Mouse (Mus musculus) limb, embryonic 10.5 days (tissue): ENCODE measurements around the gene Kcnma1. TPM values are rescaled to one million over a fixed set of nuclear protein-coding genes. Genes with fewer than 3 reads are reported as not detected.
A peak's percentile ranks its signal among the peaks of the same experiment; 100 is the strongest.

Source experiments
- DNase-seq: peaks from one replicate; pipeline ENCODE4 v3.0.0-alpha.2; 2017; ENCODE audit warnings: low spot score
- H3K27ac ChIP-seq: fragments of 300-500 bp; sonication (generic); 2 replicates; pipeline ENCODE4 v1.5.1; 2016; ENCODE audit warnings: mild to moderate bottlenecking
- H3K27me3 ChIP-seq: fragments of 300-500 bp; sonication (generic); 2 replicates; pipeline ENCODE4 v1.6.1; 2016; ENCODE audit warnings: low read depth, mild to moderate bottlenecking; ENCODE audit not compliant: poor library complexity, severe bottlenecking
- H3K36me3 ChIP-seq: fragments of 300-500 bp; sonication (generic); 2 replicates; pipeline ENCODE4 v1.6.1; 2016; ENCODE audit warnings: mild to moderate bottlenecking, moderate library complexity
- H3K4me1 ChIP-seq: fragments of 300-500 bp; sonication (generic); 2 replicates; pipeline ENCODE4 v1.6.1; 2016
- H3K4me3 ChIP-seq: fragments of 300-500 bp; sonication (generic); 2 replicates; pipeline ENCODE4 v1.5.1; 2016; ENCODE audit warnings: mild to moderate bottlenecking, moderate library complexity
- H3K9me3 ChIP-seq: fragments of 300-500 bp; sonication (generic); replicated peaks from 2 replicates; pipeline ENCODE4 v1.6.1; 2016; ENCODE audit warnings: mild to moderate bottlenecking
- WGBS: fragments of 180-500 bp; shearing (Covaris S2); methylation state at CpG from one replicate; pipeline ENCODE4 v1.1.7; 2016; 5-methylcytosine and 5-hydroxymethylcytosine counted together
- polyA plus RNA-seq: library from polyadenylated mRNA; unstranded; fragments of >200 nt; fragmentation: Nextera tagmentation; extraction: Ambion mirVana; gene quantifications from 2 replicates; pipeline ENCODE4 v1.2.1, GENCODE M21; 2016

The Kcnma1 gene
- polyA plus RNA-seq, 1 experiment from 2014 or later = 0.86 TPM

DNA sequence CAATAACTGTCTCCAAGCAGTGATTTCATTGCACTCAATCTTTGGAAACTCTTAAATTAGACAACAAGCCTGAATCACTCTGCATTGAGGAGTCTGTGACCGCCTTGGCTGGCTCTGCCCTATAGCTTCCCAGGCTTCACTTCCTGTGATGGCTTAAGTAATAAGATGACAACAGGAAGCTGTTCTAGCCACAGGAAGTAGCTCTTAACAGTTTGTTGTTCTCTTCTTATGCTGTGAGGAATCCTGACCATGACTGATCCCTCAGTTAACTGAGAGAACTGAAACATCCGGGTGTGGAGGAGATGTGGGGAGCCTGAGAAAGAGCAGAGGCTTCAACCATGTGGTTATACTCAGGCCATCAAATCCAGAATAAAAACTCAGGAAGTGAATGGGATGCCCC is 549.2 kb downstream of the Kcnma1 start:
- Histone ChIP-seq H3K4me1 (peaks cover 36% of the 10 kb centered on the region), H3K27me3 (peaks cover 13% of the 10 kb centered on the region; the same call in 1 of the 2 replicates), H3K9me3 (no peaks in the 10 kb centered on the region), H3K4me3 (no peak overlapping the region), H3K27ac (peak overlapping the region; percentile 50; the same call in 1 of the 2 replicates), H3K36me3 (no peaks in the 10 kb centered on the region)
- WGBS = 70% methylated on average over 2 of the region's 2 CpGs
- DNase-seq = no peak

DNA sequence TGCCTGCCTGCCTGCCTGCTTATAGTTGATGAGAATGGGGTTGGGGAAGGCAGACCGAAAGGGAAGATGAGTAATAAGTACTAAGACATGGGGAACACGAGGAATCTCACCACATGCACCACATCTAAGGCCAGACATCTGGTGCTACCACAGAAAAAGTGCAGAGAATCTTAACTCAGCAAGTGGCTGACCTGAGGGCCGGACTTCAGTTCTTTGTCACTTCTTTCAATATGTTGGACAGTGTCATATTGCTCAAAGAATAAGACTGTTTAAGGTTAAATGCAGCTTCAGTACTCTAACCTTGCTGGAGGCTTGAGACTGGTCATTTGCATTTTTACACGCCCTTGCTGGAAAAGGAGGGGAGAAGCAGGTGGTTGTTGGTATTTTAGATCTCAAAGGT is 555.7 kb downstream of the Kcnma1 start:
- H3K36me3 ChIP-seq = no peaks in the 10 kb centered on the region
- H3K4me1 ChIP-seq = peaks cover 81% of the 10 kb centered on the region

DNA sequence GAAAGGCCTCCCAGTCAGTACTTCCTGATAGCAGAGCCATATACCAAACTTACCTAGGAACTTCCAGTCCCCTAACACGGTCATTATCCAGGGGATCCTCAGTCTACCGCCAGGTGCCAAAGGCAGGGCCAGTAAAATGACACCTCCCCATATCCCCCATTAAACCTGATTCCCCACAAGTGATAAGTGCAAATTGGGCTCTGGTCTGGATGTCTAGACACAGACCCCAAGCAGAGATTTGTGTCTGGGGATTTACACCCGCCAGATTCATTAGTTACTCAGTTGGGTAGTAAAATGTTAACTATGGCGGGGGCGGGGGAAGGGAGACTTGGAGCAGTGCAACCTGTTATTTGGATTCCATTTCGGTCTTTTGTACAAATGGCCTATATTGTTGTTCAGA is 562.6 kb downstream of the Kcnma1 start:
- H3K36me3 ChIP-seq = no peaks in the 10 kb centered on the region
- DNase-seq = peak; percentile 46
- H3K27me3 ChIP-seq = no peaks in the 10 kb centered on the region; the same call in 1 of the 2 replicates
- peak overlapping the region; percentile 69; the same call in 1 of the 2 replicates for H3K27ac ChIP-seq
- no peaks in the 10 kb centered on the region for H3K9me3 ChIP-seq
- no peak overlapping the region for H3K4me3 ChIP-seq
- peaks cover 43% of the 10 kb centered on the region for H3K4me1 ChIP-seq
- 56% methylated on average over 6 of the region's 6 CpGs for WGBS

More for the DNA sequence above, 555.7 kb downstream of the Kcnma1 start:
- Histone ChIP-seq H3K4me3 (no peak overlapping the region), H3K27me3 (peaks cover 24% of the 10 kb centered on the region; the same call in 1 of the 2 replicates), H3K27ac (peak overlapping the region; percentile 70; the same call in 1 of the 2 replicates), H3K9me3 (no peaks in the 10 kb centered on the region)
- WGBS = 60% methylated on average over 4 of the region's 4 CpGs
- no peak for DNase-seq

DNA sequence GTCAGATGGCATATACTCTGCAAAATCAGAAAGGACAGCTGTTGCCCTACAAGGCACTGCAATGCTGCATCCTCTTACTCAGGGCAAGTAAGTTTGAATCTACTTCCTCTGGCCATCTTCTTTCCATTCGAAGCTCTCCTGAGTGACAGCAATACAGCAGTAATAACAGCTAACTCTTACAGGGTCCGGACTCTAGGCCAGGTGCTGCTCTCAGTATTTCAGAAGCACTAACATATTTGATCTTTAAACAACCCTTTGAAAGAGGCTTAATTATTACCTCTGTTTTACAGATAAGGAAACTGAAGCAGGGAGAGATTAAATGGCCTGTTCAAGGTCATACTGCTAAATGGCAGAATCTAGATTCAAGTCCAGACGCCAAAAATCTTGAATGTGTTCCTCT is 576.8 kb downstream of the Kcnma1 start:
- H3K36me3 ChIP-seq = no peaks in the 10 kb centered on the region
- H3K27ac ChIP-seq = no peak overlapping the region
- no peaks in the 10 kb centered on the region for H3K9me3 ChIP-seq
- no peak for DNase-seq
- peaks cover 8% of the 10 kb centered on the region for H3K4me1 ChIP-seq
- H3K27me3 ChIP-seq = peaks cover 37% of the 10 kb centered on the region; the same call in 1 of the 2 replicates
- 84% methylated on average over 3 of the region's 3 CpGs for WGBS
- no peak overlapping the region for H3K4me3 ChIP-seq

DNA sequence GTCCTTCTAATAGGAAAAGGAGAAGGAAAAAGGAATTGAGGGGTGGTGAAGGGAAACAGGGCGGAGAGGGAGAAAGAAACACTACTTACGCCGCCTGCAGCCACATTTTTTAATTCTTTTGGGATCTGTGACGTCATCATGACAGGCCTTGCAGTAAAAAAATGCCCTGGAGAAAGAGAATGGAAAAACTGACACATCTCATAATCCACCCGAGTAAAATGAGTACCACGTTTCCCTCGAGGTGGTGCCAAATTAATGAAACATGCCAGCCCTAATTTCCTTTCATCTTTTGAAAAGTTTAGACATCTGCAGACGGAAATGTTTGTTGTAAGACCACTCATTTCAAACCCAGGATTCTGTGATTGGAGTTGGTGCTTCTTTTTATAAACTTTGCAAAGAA is 578.4 kb downstream of the Kcnma1 start:
- no peaks in the 10 kb centered on the region for H3K9me3 ChIP-seq
- H3K4me3 ChIP-seq = no peak overlapping the region
- peaks cover 32% of the 10 kb centered on the region for H3K27me3 ChIP-seq
- H3K27ac ChIP-seq = no peak overlapping the region
- peaks cover 5% of the 10 kb centered on the region for H3K4me1 ChIP-seq
- DNase-seq = no peak
- H3K36me3 ChIP-seq = no peaks in the 10 kb centered on the region
- WGBS = 76% methylated on average over 8 of the region's 8 CpGs

DNA sequence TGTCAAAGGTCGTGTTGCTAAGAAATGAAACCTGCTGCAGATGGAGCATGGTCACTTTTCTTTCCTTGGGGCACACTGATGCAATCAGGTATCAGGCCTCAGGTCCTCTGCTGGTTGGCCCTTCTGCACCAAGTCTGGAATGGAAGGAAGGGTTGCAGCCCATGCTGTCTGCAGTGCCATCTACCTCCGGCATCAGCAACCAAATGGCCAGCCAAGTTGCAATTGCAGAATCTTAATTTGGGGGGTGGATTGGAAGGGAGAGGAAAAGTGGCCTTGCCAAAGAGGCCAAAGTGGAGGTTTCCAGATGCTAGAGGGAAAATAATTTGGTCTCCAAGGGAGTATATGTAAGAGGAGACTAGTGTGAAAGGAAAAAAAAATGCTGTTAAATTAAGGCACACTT is 584.3 kb downstream of the Kcnma1 start:
- H3K4me1 ChIP-seq = peaks cover 26% of the 10 kb centered on the region
- H3K27me3 ChIP-seq = peaks cover 34% of the 10 kb centered on the region
- H3K9me3 ChIP-seq = no peaks in the 10 kb centered on the region
- WGBS = 63% methylated on average over 2 of the region's 2 CpGs
- DNase-seq = no peak
- H3K36me3 ChIP-seq = no peaks in the 10 kb centered on the region
- no peak overlapping the region for H3K4me3 ChIP-seq
- peak overlapping the region; percentile 2; the same call in 1 of the 2 replicates for H3K27ac ChIP-seq

DNA sequence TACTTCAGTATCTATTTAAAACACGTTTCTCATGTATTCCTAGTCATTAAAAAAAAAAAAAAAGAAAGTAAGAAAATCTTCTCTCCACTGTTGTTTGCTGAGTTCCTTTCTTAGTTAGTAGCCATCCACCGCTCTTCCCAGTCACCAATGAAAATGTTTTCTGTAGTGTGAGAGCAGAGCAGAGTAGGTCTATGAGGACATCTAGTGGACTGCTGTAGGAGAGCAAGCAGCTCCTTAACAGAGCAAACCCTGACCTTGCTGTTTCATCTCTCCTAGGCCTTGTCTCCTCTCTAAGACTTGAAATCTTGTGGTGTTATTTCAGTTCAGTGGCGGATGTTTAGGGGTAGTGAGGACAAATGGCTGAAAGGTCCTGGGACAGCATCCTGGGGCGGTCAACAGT is 585.2 kb downstream of the Kcnma1 start:
- DNase-seq = peak; percentile 40
- Histone ChIP-seq H3K4me1 (peaks cover 26% of the 10 kb centered on the region), H3K9me3 (no peaks in the 10 kb centered on the region), H3K36me3 (no peaks in the 10 kb centered on the region), H3K4me3 (no peak overlapping the region), H3K27me3 (peaks cover 36% of the 10 kb centered on the region), H3K27ac (peak overlapping the region; percentile 44; the same call in 1 of the 2 replicates)
- WGBS = 24% methylated on average over 4 of the region's 4 CpGs

DNA sequence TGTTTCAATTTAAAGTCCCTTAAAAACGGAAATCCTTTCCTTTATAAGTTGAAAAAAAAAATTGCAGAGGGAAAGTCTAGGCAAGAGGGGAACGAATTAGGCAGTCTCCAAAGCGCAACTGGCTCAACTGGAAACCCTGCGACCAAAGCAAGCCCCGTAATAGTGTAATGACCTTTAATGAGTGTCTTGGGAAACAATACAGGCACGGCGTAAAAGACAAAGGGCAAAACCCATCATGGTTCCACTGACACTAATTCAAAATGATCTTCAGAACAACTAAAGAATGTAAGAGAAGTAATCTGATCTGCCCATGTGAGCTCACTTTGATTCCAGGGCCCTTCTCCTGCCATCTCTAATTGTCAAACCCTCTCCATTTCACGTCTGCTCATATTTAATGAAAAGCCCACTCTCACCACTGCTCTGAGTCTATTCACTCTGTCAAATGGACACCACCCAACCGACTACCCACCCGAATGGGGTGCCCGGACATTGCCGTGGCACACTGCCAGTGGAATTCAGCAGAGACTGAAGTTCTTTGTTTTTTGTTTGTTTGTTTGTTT is 591.7 kb downstream of the Kcnma1 start:
- no peak for DNase-seq
- H3K27ac ChIP-seq = no peak overlapping the region
- H3K27me3 ChIP-seq = peaks cover 43% of the 10 kb centered on the region
- H3K9me3 ChIP-seq = no peaks in the 10 kb centered on the region
- H3K4me1 ChIP-seq = peaks cover 27% of the 10 kb centered on the region
- H3K4me3 ChIP-seq = no peak overlapping the region
- WGBS = 62% methylated on average over 12 of the region's 12 CpGs
- no peaks in the 10 kb centered on the region for H3K36me3 ChIP-seq

DNA sequence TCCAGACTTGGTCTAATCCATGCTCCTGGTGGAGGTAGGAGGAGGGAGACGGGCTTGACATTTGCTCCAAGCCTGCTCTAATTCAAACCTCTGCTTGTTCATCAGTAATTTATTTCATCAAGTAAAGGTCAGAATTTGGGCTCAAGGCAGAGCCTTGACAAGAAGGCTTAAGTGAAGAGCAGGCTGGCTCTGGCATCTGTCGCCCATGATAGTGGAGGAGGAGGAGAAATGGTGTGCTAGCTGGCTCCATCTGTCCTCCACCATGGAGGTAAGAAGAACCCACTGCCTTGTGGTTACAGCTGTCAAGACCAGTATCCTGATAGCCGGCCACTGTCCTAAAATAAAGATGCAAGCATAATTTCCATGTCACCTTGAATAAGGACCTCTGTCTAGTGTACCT is 595.3 kb downstream of the Kcnma1 start:
- Histone ChIP-seq H3K27me3 (peaks cover 29% of the 10 kb centered on the region), H3K27ac (no peak overlapping the region), H3K9me3 (no peaks in the 10 kb centered on the region), H3K4me3 (no peak overlapping the region), H3K4me1 (peaks cover 14% of the 10 kb centered on the region), H3K36me3 (no peaks in the 10 kb centered on the region)
- 79% methylated on average over 3 of the region's 3 CpGs for WGBS
- DNase-seq = no peak

DNA sequence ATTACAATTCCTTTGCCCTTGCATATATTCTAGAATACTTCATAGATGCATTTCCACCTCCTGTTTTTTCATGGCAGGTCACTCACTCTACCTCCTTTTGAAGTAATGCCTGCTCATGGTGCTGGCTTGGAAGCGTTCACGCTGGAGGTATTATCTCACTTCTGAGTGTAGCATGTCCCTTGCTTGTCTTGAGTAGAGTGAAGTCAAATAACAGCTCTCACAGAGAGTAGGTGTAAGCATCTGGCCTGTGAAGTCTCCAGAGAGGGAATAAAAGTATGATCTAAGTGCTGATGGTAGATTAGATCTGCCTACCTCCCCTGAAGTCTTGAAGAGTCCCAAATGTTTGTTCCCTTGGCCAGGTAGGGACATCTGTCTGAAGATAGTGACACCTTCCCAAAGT is 607.2 kb downstream of the Kcnma1 start:
- H3K27ac ChIP-seq = no peak overlapping the region
- no peak overlapping the region for H3K4me3 ChIP-seq
- 89% methylated on average over 2 of the region's 2 CpGs for WGBS
- H3K36me3 ChIP-seq = no peaks in the 10 kb centered on the region
- H3K4me1 ChIP-seq = no peaks in the 10 kb centered on the region
- DNase-seq = no peak
- H3K9me3 ChIP-seq = no peaks in the 10 kb centered on the region
- peaks cover 29% of the 10 kb centered on the region for H3K27me3 ChIP-seq

DNA sequence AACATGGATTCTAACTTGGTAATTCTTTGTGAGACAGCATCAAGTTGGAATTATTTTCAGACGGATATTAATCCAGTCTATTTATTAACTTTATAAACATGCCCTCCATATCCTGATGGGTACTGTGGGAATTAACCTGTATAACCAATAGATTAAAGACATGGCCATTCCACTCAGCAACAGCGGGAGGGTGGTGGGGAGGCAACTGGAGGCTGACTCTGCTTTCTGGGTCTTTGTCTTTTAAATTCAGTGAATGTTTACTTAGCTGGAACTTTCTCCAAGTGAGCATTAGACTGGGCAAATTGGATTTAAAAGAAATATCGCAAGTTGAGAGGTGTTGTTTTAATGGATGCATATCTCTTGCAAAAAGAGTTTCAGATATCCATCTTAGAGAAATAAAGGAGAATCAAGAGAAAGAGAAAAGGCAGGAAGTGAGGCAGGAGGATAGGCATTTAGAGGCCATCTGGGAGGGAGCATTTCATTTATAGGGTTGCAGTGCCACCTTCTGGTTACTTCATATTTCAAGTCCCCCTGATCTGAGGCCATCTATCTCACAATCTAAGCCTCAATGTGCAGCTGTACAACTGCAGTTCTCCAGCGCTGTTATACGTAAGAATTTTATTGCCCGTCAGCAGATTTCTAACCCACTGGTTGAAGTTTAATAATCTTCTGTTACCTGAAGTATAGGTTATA is 613.4 kb downstream of the Kcnma1 start:
- Histone ChIP-seq H3K27ac (peak overlapping the region; percentile 73), H3K9me3 (no peaks in the 10 kb centered on the region), H3K4me3 (no peak overlapping the region), H3K27me3 (peaks cover 32% of the 10 kb centered on the region), H3K4me1 (peaks cover 35% of the 10 kb centered on the region), H3K36me3 (no peaks in the 10 kb centered on the region)
- peak; percentile 63 for DNase-seq
- WGBS = 21% methylated on average over 6 of the region's 6 CpGs

DNA sequence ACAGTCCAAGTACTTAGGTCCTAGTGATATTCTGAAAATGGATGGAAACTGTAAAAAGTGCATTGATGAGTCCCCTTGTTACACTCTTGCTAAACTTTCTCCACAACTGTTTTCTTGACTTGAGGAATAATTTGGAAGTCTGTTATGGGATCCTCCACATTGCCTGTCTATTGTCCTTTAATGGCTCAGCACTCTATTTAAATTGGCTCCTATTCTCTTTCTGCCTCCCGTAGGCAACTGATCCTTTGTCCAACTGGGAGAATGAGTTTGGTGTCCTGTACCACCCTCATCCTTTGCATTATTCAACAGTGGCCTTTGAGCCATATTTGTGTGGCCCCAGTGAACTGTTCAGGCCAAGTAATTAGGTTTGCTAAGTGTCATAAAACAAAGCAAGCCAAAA is 616.6 kb downstream of the Kcnma1 start:
- H3K27me3 ChIP-seq = peaks cover 20% of the 10 kb centered on the region; the same call in 1 of the 2 replicates
- no peaks in the 10 kb centered on the region for H3K36me3 ChIP-seq
- no peaks in the 10 kb centered on the region for H3K9me3 ChIP-seq
- WGBS = 57% methylated on average over 1 of the region's 1 CpGs
- H3K4me1 ChIP-seq = peaks cover 40% of the 10 kb centered on the region
- H3K27ac ChIP-seq = peak overlapping the region; percentile 69
- H3K4me3 ChIP-seq = no peak overlapping the region
- DNase-seq = no peak

DNA sequence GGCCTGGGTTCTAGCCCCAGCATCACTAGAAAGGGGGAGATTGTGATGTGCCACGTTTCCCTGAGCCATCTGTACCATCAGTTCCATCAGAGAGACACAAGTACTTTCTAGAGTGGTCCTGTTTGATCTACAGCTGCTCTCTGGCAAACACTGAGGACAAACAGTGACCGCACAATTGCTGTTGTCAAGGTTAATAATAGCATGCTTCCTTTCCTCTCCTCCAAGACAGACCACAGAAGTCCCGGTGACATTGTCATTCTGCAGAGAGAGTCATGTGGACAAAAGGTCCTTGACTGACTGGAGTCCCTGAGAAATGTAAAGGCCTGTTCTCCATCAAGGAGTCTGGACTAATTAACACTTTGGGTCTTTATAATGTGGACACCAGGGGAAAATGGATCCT is 622.7 kb downstream of the Kcnma1 start:
- WGBS = 67% methylated on average over 3 of the region's 3 CpGs
- Histone ChIP-seq H3K4me3 (no peak overlapping the region), H3K27me3 (peaks cover 17% of the 10 kb centered on the region; the same call in 1 of the 2 replicates), H3K36me3 (no peaks in the 10 kb centered on the region), H3K9me3 (no peaks in the 10 kb centered on the region), H3K27ac (peak overlapping the region; percentile 47), H3K4me1 (peaks cover 62% of the 10 kb centered on the region)
- DNase-seq = no peak
